Mouse (Mus musculus) stomach, postnatal 0 days (tissue): Measurements from ENCODE around the gene Nap1l4.

ENCODE experiments used
- CTCF ChIP-seq: IDR thresholded peaks from 2 replicates; pipeline ENCODE4 v1.5.1; 2016; ENCODE audit warnings: antibody characterized with exemption, low read depth, mild to moderate bottlenecking, moderate library complexity
- EP300 ChIP-seq: optimal IDR thresholded peaks from 2 replicates; pipeline ENCODE3; 2016; ENCODE audit warnings: antibody characterized with exemption

GRCm38 (mm10) chr7:143506271-143506670 lies 42.6 kb downstream of the Nap1l4 start:
- TF ChIP-seq CTCF = no peak
- TF ChIP-seq EP300 = no peak
